Mouse (Mus musculus) stomach, postnatal 0 days (tissue): ENCODE data around the gene Rnase11. TPM values are rescaled to one million over a fixed set of nuclear protein-coding genes. Genes with fewer than 3 reads are reported as not detected.

ENCODE experiments used
- ATAC-seq: fragments of 200-750 bp; cut with Nextera tagmentation; 2 replicates; pipeline ENCODE4 v1.8.0; 2017; ENCODE audit not compliant: low FRiP score, low TSS enrichment
- DNase-seq: peaks from one replicate; pipeline ENCODE4 v3.0.0-alpha.2; 2016; ENCODE audit warnings: low spot score
- H3K27ac ChIP-seq: fragments of 300-500 bp; sonication (generic); replicated peaks from 2 replicates; pipeline ENCODE4 v1.5.1; 2014; ENCODE audit warnings: mild to moderate bottlenecking, control low read depth
- H3K27me3 ChIP-seq: fragments of 300-500 bp; sonication (generic); 2 replicates; pipeline ENCODE4 v1.6.1; 2014; ENCODE audit warnings: low read length; ENCODE audit not compliant: control insufficient read depth, insufficient read depth
- H3K36me3 ChIP-seq: fragments of 300-500 bp; sonication (generic); 2 replicates; pipeline ENCODE4 v1.6.1; 2014; ENCODE audit warnings: low read length, mixed read lengths; ENCODE audit not compliant: control insufficient read depth, insufficient read depth
- H3K4me1 ChIP-seq: fragments of 300-500 bp; sonication (generic); replicated peaks from 2 replicates; pipeline ENCODE4 v1.6.1; 2014; ENCODE audit warnings: antibody characterized with exemption; ENCODE audit not compliant: control insufficient read depth, insufficient read depth
- H3K4me2 ChIP-seq: fragments of 300-500 bp; sonication (generic); replicated peaks from 2 replicates; pipeline ENCODE4 v1.6.1; 2014; ENCODE audit warnings: low read depth, mild to moderate bottlenecking, control low read depth, moderate library complexity
- H3K4me3 ChIP-seq: fragments of 300-500 bp; sonication (generic); 2 replicates; pipeline ENCODE4 v1.5.1; 2014; ENCODE audit warnings: low read depth, low read length, control low read depth
- H3K9ac ChIP-seq: fragments of 300-500 bp; sonication (generic); 2 replicates; pipeline ENCODE4 v1.6.1; 2014; ENCODE audit warnings: mild to moderate bottlenecking, low read length, control low read depth, mixed read lengths
- H3K9me3 ChIP-seq: fragments of 300-500 bp; sonication (generic); 2 replicates; pipeline ENCODE4 v1.6.1; 2016; ENCODE audit warnings: low read length; ENCODE audit not compliant: control insufficient read depth
- CTCF ChIP-seq: IDR thresholded peaks from 2 replicates; pipeline ENCODE4 v1.5.1; 2016; ENCODE audit warnings: antibody characterized with exemption, low read depth, mild to moderate bottlenecking, moderate library complexity
- EP300 ChIP-seq: optimal IDR thresholded peaks from 2 replicates; pipeline ENCODE3; 2016; ENCODE audit warnings: antibody characterized with exemption
- WGBS: fragments of 180-500 bp; shearing (Covaris S2); extraction: QIAGEN DNeasy Blood & Tissue Kit; methylation state at CpG from one replicate; pipeline ENCODE4 v1.1.7; 2014; 5-methylcytosine and 5-hydroxymethylcytosine counted together
- polyA plus RNA-seq: library from polyadenylated mRNA; unstranded; fragments of >200 nt; fragmentation: Nextera tagmentation; extraction: Ambion mirVana; gene quantifications from 2 replicates; pipeline ENCODE4 v1.2.1, GENCODE M21; 2015

Rnase11 gene
- polyA plus RNA-seq, 1 experiment from 2014 or later: not detected

- H3K4me1 ChIP-seq: no peaks in the 10 kb centered on the region
- ATAC-seq (no peak), DNase-seq (no peak)
- 22% methylated on average over 7 of the region's 7 CpGs for whole genome bisulfite sequencing
- peak overlapping the region; percentile 65 for H3K4me2 ChIP-seq
- H3K9ac ChIP-seq: no peak overlapping the region
- H3K36me3 ChIP-seq: no peaks in the 10 kb centered on the region
- no peak overlapping the region for H3K27ac ChIP-seq
- no peaks in the 10 kb centered on the region for H3K27me3 ChIP-seq
- TF ChIP-seq EP300: no peak
- TF ChIP-seq CTCF: no peak
- H3K4me3 ChIP-seq: peak overlapping the region; percentile 48; the same call in 1 of the 2 replicates
- no peaks in the 10 kb centered on the region for H3K9me3 ChIP-seq
Measured at GRCm38 (mm10) chr14:51083805-51084204, 33.8 kb upstream of the Rnase11 start.

GRCm38 (mm10) chr14:51082599-51083581 lies 32.9 kb upstream of the Rnase11 start:
- WGBS: 4% methylated on average over 39 of the region's 40 CpGs
- ATAC-seq: peak; percentile 40; the same call in 1 of the 2 replicates
- Histone ChIP-seq H3K4me1 (no peaks in the 10 kb centered on the region), H3K4me2 (peak overlapping the region; percentile 65), H3K27ac (no peak overlapping the region; the same call in 1 of the 2 replicates), H3K9me3 (no peaks in the 10 kb centered on the region), H3K36me3 (no peaks in the 10 kb centered on the region), H3K4me3 (peak overlapping the region; percentile 48), H3K9ac (peak overlapping the region; percentile 59), H3K27me3 (no peaks in the 10 kb centered on the region)
- TF ChIP-seq CTCF: no peak
- no peak for TF ChIP-seq EP300
- DNase-seq: peak; percentile 47

GRCm38 (mm10) chr14:51081035-51081434 lies 31.1 kb upstream of the Rnase11 start:
- no peak for TF ChIP-seq CTCF
- WGBS: 64% methylated on average over 2 of the region's 2 CpGs
- H3K4me2 ChIP-seq: no peak overlapping the region
- H3K36me3 ChIP-seq: no peaks in the 10 kb centered on the region
- no peaks in the 10 kb centered on the region for H3K27me3 ChIP-seq
- no peak overlapping the region for H3K9ac ChIP-seq
- H3K4me1 ChIP-seq: no peaks in the 10 kb centered on the region
- no peak overlapping the region for H3K27ac ChIP-seq
- DNase-seq: peak; percentile 74
- no peaks in the 10 kb centered on the region for H3K9me3 ChIP-seq
- no peak overlapping the region for H3K4me3 ChIP-seq
- ATAC-seq: peak; percentile 93

- no peak overlapping the region for H3K4me3 ChIP-seq
- no peaks in the 10 kb centered on the region for H3K9me3 ChIP-seq
- no peaks in the 10 kb centered on the region for H3K4me1 ChIP-seq
- TF ChIP-seq CTCF: no peak
- TF ChIP-seq EP300: no peak
- no peak overlapping the region for H3K27ac ChIP-seq
- DNase-seq (no peak), ATAC-seq (no peak)
- H3K27me3 ChIP-seq: no peaks in the 10 kb centered on the region
- 94% methylated on average over 1 of the region's 1 CpGs for WGBS
- H3K36me3 ChIP-seq: no peaks in the 10 kb centered on the region
- no peak overlapping the region for H3K4me2 ChIP-seq
- H3K9ac ChIP-seq: no peak overlapping the region
Measured at GRCm38 (mm10) chr14:51079180-51079579, 29.2 kb upstream of the Rnase11 start.

- TF ChIP-seq CTCF (no peak), EP300 (no peak)
- Histone ChIP-seq H3K27me3 (no peaks in the 10 kb centered on the region), H3K27ac (no peak within 1 kb of the TSS), H3K36me3 (no peaks in the 10 kb centered on the region), H3K9ac (no peak within 1 kb of the TSS), H3K4me2 (no peak within 1 kb of the TSS), H3K4me1 (no peaks in the 10 kb centered on the region), H3K9me3 (no peaks in the 10 kb centered on the region), H3K4me3 (no peak within 1 kb of the TSS)
- no peak for DNase-seq
- 85% methylated on average over 3 of the region's 3 CpGs for WGBS
- no peak for ATAC-seq
Measured at GRCm38 (mm10) chr14:51074335-51074734, 24.4 kb upstream of the Rnase11 start, which contains the start of gene Olfr750. Gene Olfr750, minus strand, starts transcription at chr14:51074435.

GRCm38 (mm10) chr14:51069617-51070016 lies 19.7 kb upstream of the Rnase11 start:
- TF ChIP-seq EP300: no peak
- peak; percentile 57 for TF ChIP-seq CTCF
- no peaks in the 10 kb centered on the region for H3K4me1 ChIP-seq
- WGBS: 87% methylated on average over 2 of the region's 2 CpGs
- H3K27ac ChIP-seq: no peak overlapping the region
- no peak overlapping the region for H3K4me2 ChIP-seq
- no peak overlapping the region for H3K9ac ChIP-seq
- H3K4me3 ChIP-seq: no peak overlapping the region
- H3K27me3 ChIP-seq: no peaks in the 10 kb centered on the region
- DNase-seq: peak; percentile 38
- H3K9me3 ChIP-seq: no peaks in the 10 kb centered on the region
- no peaks in the 10 kb centered on the region for H3K36me3 ChIP-seq
- no peak for ATAC-seq
